Comparison of ENCODE assay signal across 10 mouse cellular contexts in the genomic region with DNA sequence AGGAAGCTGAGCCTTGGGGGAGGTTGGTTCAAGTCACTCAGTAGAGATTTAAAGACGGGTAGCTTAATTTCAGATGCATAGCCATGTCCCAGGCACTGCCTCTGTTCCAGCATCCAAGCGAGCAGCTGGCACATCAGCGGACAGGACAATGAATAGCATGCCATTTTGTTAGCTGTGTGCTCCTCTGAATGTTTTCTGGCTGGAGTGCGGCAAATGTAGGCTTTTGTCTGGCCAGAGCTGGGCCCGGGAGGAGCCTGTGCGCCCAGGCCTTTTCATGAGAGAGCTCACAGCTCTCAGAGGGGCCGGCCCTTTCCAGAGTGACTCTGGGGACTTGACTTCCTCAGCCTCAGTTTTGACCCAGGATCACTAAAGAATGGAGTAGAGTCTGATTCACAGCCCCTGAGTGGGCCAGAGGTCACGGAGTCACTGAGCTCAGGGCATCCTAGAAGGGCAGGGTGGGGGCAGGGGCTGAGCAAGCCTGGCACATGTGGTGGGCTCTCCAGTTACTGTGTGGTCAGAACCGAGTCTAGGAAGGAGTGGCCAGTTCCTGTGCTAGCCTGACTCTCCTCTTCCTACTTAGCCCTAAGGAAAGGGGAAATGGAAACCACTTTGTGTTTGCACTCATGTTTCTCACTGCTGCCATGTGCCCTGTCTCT. TPM values are rescaled to one million over a fixed set of nuclear protein-coding genes. Genes with fewer than 3 reads are reported as not detected.
DNase-seq lines count a peak whose midpoint lies in the region; ATAC-seq lines count a peak whose summit lies in the region.
"Had no signal": no experiment of that assay in that cellular context is flagged by ENCODE, and none has a peak within 500 bp of the region (broad histone marks: within the 10 kb centered on the region; RNA-seq: fewer than 3 reads in every experiment).

No protein-coding gene starts in this region.

- no peak for ATAC-seq in heart, embryonic 11.5 days (replicated peaks; ENCODE audit: insufficient number of reproducible peaks, low FRiP score, low TSS enrichment)
- ATAC-seq in midbrain, embryonic 11.5 days (ENCODE audit: low FRiP score): no peak
- ATAC-seq in CD4-positive, CD25-positive, alpha-beta regulatory T cell, adult 4 months: no peak

- DNase-seq in heart, postnatal 36 days: no peak
- peak; percentile 75 for DNase-seq in brain, adult 2 months (ENCODE audit: low read depth, low spot score)
- DNase-seq in hindbrain, embryonic 10.5 days (ENCODE audit: low spot score): peak; percentile 67
- DNase-seq in midbrain, embryonic 11.5 days (ENCODE audit: low spot score, missing footprints): peak; percentile 79
- no peak for DNase-seq in retina, postnatal 1 day
- DNase-seq in thymus, adult 18-20 months: no peak
- DNase-seq: cerebellum, adult 9-11 months; right cerebral cortex, postnatal 25 days had no signal

- no peaks in the 10 kb centered on the region for H3K27me3 ChIP-seq in heart, embryonic 11.5 days (ENCODE audit: control insufficient read depth, insufficient read depth, low read length)
- peaks cover 13% of the 10 kb centered on the region; the same call in 1 of the 2 replicates for H3K27me3 ChIP-seq in hindbrain, embryonic 10.5 days (ENCODE audit: insufficient read depth, poor library complexity, severe bottlenecking)
- no peaks in the 10 kb centered on the region for H3K27me3 ChIP-seq in midbrain, embryonic 11.5 days (ENCODE audit: control insufficient read depth, insufficient read depth, low read length)

- peak overlapping the region; percentile 22; the same call in 1 of the 2 replicates for H3K9ac ChIP-seq in heart, embryonic 11.5 days (ENCODE audit: low read depth, low read length)
- H3K9ac ChIP-seq in midbrain, embryonic 11.5 days (ENCODE audit: low read length): peak overlapping the region; percentile 52

- H3K36me3 ChIP-seq in heart, embryonic 11.5 days (ENCODE audit: control insufficient read depth, insufficient read depth, low read length): no peaks in the 10 kb centered on the region
- peaks cover 7% of the 10 kb centered on the region; the same call in 1 of the 2 replicates for H3K36me3 ChIP-seq in hindbrain, embryonic 10.5 days
- no peaks in the 10 kb centered on the region for H3K36me3 ChIP-seq in midbrain, embryonic 11.5 days (ENCODE audit: control insufficient read depth, insufficient read depth, low read length)

- no peak overlapping the region for H3K4me3 ChIP-seq in heart, embryonic 11.5 days (ENCODE audit: low read depth, low read length)
- H3K4me3 ChIP-seq in hindbrain, embryonic 10.5 days: peak overlapping the region; percentile 86
- H3K4me3 ChIP-seq in midbrain, embryonic 11.5 days (ENCODE audit: low read depth, low read length): no peak overlapping the region

- H3K27ac ChIP-seq in heart, embryonic 11.5 days (ENCODE audit: low read depth, low read length): no peak overlapping the region
- H3K27ac ChIP-seq in hindbrain, embryonic 10.5 days: peak overlapping the region; percentile 88
- peak overlapping the region; percentile 68 for H3K27ac ChIP-seq in midbrain, embryonic 11.5 days (ENCODE audit: low read depth, low read length)

- H3K4me2 ChIP-seq in heart, embryonic 11.5 days: peak overlapping the region; percentile 24
- peak overlapping the region; percentile 22 for H3K4me2 ChIP-seq in midbrain, embryonic 11.5 days

- 67% methylated on average over 9 of the region's 9 CpGs for WGBS in heart, embryonic 11.5 days (ENCODE audit: insufficient replicate concordance)
- WGBS in hindbrain, embryonic 10.5 days: 24% methylated on average over 9 of the region's 9 CpGs
- WGBS in midbrain, embryonic 11.5 days: 39% methylated on average over 9 of the region's 9 CpGs

- no peaks in the 10 kb centered on the region for H3K9me3 ChIP-seq in heart, embryonic 11.5 days (replicated peaks; ENCODE audit: control insufficient read depth, low read length)
- no peaks in the 10 kb centered on the region for H3K9me3 ChIP-seq in hindbrain, embryonic 10.5 days
- H3K9me3 ChIP-seq in midbrain, embryonic 11.5 days (ENCODE audit: control insufficient read depth, low read length): no peaks in the 10 kb centered on the region

- intact Hi-C loops in heart, postnatal 36 days (cut with DNase I): no loop called here

- peaks cover 38% of the 10 kb centered on the region for H3K4me1 ChIP-seq in heart, embryonic 11.5 days (ENCODE audit: control insufficient read depth, insufficient read depth, low read length)
- H3K4me1 ChIP-seq in hindbrain, embryonic 10.5 days (replicated peaks): peaks cover 55% of the 10 kb centered on the region
- H3K4me1 ChIP-seq in midbrain, embryonic 11.5 days (ENCODE audit: control insufficient read depth, insufficient read depth, low read length): peaks cover 33% of the 10 kb centered on the region

RNA-seq across cellular contexts. Expression of a gene that starts 2.8 kb away (rescaled TPM):
- polyA plus RNA-seq in heart, embryonic 11.5 days (2014; fragmentation: Nextera tagmentation; extraction: Ambion mirVana): 39.6 and 40.6 TPM in 2 replicates
- 10 to 100 TPM; 21.5 to 26.8 TPM for total RNA-seq in heart, postnatal 36 days (2021)
- polyA plus RNA-seq in hindbrain, embryonic 10.5 days (2016; fragmentation: Nextera tagmentation; extraction: Ambion mirVana): 55.5 and 57.8 TPM in 2 replicates
- polyA plus RNA-seq in midbrain, embryonic 11.5 days (2014; fragmentation: Nextera tagmentation; extraction: Ambion mirVana): 39.7 and 41.5 TPM in 2 replicates
- 10 to 100 TPM; 41.2 to 63.9 TPM for polyA plus RNA-seq in CD4-positive, CD25-positive, alpha-beta regulatory T cell, adult 4 months (2017; shearing (Covaris generic))

RNA-seq across cellular contexts. Expression of a gene that starts 12.8 kb away (rescaled TPM):
- polyA plus RNA-seq in heart, embryonic 11.5 days (2014; fragmentation: Nextera tagmentation; extraction: Ambion mirVana): 13.6 and 15.3 TPM in 2 replicates
- 1 to 10 TPM; 4.6 to 7.0 TPM for total RNA-seq in heart, postnatal 36 days (2021)
- polyA plus RNA-seq in hindbrain, embryonic 10.5 days (2016; fragmentation: Nextera tagmentation; extraction: Ambion mirVana): 1.0 and 1.3 TPM in 2 replicates
- polyA plus RNA-seq in midbrain, embryonic 11.5 days (2014; fragmentation: Nextera tagmentation; extraction: Ambion mirVana): 0.78 and 0.91 TPM in 2 replicates
- polyA plus RNA-seq in CD4-positive, CD25-positive, alpha-beta regulatory T cell, adult 4 months (2017; shearing (Covaris generic)): not detected

RNA-seq across cellular contexts. Expression of a gene that starts 22.6 kb away (rescaled TPM):
- polyA plus RNA-seq in heart, embryonic 11.5 days (2014; fragmentation: Nextera tagmentation; extraction: Ambion mirVana): 149 and 151 TPM in 2 replicates
- total RNA-seq in heart, postnatal 36 days (2021): 1,000 to 10,000 TPM; 1,783 to 3,188 TPM
- 0.17 and 0.29 TPM in 2 replicates for polyA plus RNA-seq in hindbrain, embryonic 10.5 days (2016; fragmentation: Nextera tagmentation; extraction: Ambion mirVana)
- polyA plus RNA-seq in midbrain, embryonic 11.5 days (2014; fragmentation: Nextera tagmentation; extraction: Ambion mirVana): not detected in 2 replicates
- polyA plus RNA-seq in CD4-positive, CD25-positive, alpha-beta regulatory T cell, adult 4 months (2017; shearing (Covaris generic)): not detected

RNA-seq across cellular contexts. Expression of a gene that starts 25.3 kb away (rescaled TPM):
- polyA plus RNA-seq in heart, embryonic 11.5 days (2014; fragmentation: Nextera tagmentation; extraction: Ambion mirVana): 3.9 and 4.8 TPM in 2 replicates
- total RNA-seq in heart, postnatal 36 days (2021): 1 to 10 TPM in 1 of 2 experiments, under 1 TPM in 1; 0.76 to 1.6 TPM
- 0.65 and 1.2 TPM in 2 replicates for polyA plus RNA-seq in hindbrain, embryonic 10.5 days (2016; fragmentation: Nextera tagmentation; extraction: Ambion mirVana)
- not detected in 2 replicates for polyA plus RNA-seq in midbrain, embryonic 11.5 days (2014; fragmentation: Nextera tagmentation; extraction: Ambion mirVana)
- polyA plus RNA-seq in CD4-positive, CD25-positive, alpha-beta regulatory T cell, adult 4 months (2017; shearing (Covaris generic)): not detected

RNA-seq across cellular contexts. Expression of a gene that starts 31.5 kb away (rescaled TPM):
- 0.07 and 0.13 TPM in 2 replicates for polyA plus RNA-seq in heart, embryonic 11.5 days (2014; fragmentation: Nextera tagmentation; extraction: Ambion mirVana)
- not detected for total RNA-seq in heart, postnatal 36 days (2021)
- 0.07 and 0.13 TPM in 2 replicates for polyA plus RNA-seq in hindbrain, embryonic 10.5 days (2016; fragmentation: Nextera tagmentation; extraction: Ambion mirVana)
- polyA plus RNA-seq in midbrain, embryonic 11.5 days (2014; fragmentation: Nextera tagmentation; extraction: Ambion mirVana): 0.15 and 0.17 TPM in 2 replicates
- not detected for polyA plus RNA-seq in CD4-positive, CD25-positive, alpha-beta regulatory T cell, adult 4 months (2017; shearing (Covaris generic))

Comparison
In these comparisons a context has a peak if more than half of its experiments do, and no peak if none do; other contexts are left out.
1. DNase-seq: peak in brain, adult 2 months (single experiment), hindbrain, embryonic 10.5 days (single experiment) and midbrain, embryonic 11.5 days (single experiment); none in heart, postnatal 36 days (0 of 2), retina, postnatal 1 day (single experiment) and thymus, adult 18-20 months (0 of 2).
2. RNA of a gene that starts 22.6 kb away (polyA plus RNA-seq): 149 to 151 TPM in heart, embryonic 11.5 days; 0.17 to 0.29 TPM in hindbrain, embryonic 10.5 days, not detected in midbrain, embryonic 11.5 days and not detected in CD4-positive, CD25-positive, alpha-beta regulatory T cell, adult 4 months; every median in the first group is over 100 times any median in the second.